Comparison of ENCODE assay signal across 9 mouse cellular contexts in genomic region chr1:134435414-134435813, GRCm38 (mm10). TPM values are rescaled to one million over a fixed set of nuclear protein-coding genes. Genes with fewer than 3 reads are reported as not detected.
A peak's percentile ranks its signal among the peaks of the same experiment; 100 is the strongest.
DNase-seq lines count a peak whose midpoint lies in the region; ATAC-seq and TF ChIP-seq lines count a peak whose summit lies in the region.
"Had no signal": no experiment of that assay in that cellular context is flagged by ENCODE, and none has a peak within 500 bp of the region (broad histone marks: within the 10 kb centered on the region; RNA-seq: fewer than 3 reads in every experiment).

No protein-coding gene starts in this region.

- no peak overlapping the region for H3K9ac ChIP-seq in kidney, postnatal 0 days (ENCODE audit: low read depth, low read length)
- H3K9ac ChIP-seq in kidney, embryonic 14.5 days (ENCODE audit: low read depth, low read length): no peak overlapping the region

- H3K4me1 ChIP-seq in kidney, postnatal 0 days (replicated peaks; ENCODE audit: insufficient read depth, low read length): no peaks in the 10 kb centered on the region
- no peaks in the 10 kb centered on the region for H3K4me1 ChIP-seq in kidney, embryonic 14.5 days (ENCODE audit: control insufficient read depth, insufficient read depth, low read length)

- TF ChIP-seq CTCF in kidney, postnatal 0 days (IDR thresholded peaks at IDR 0.05; ENCODE audit: low read depth): peak; percentile 59; the same call in 1 of the 2 replicates

- H3K27me3 ChIP-seq in kidney, postnatal 0 days (ENCODE audit: insufficient read depth, low read length): no peaks in the 10 kb centered on the region
- H3K27me3 ChIP-seq in kidney, embryonic 14.5 days (ENCODE audit: control insufficient read depth, insufficient read depth, low read length): no peaks in the 10 kb centered on the region

- no peak overlapping the region for H3K4me2 ChIP-seq in kidney, postnatal 0 days (ENCODE audit: low read length)
- H3K4me2 ChIP-seq in kidney, embryonic 14.5 days (replicated peaks; ENCODE audit: low read depth, low read length): no peak overlapping the region

- H3K27ac ChIP-seq in kidney, postnatal 0 days: no peak overlapping the region
- no peak overlapping the region for H3K27ac ChIP-seq in kidney, embryonic 14.5 days (ENCODE audit: low read depth, low read length)

- no peak overlapping the region for H3K4me3 ChIP-seq in kidney, postnatal 0 days (replicated peaks; ENCODE audit: low read depth, low read length)
- no peak overlapping the region for H3K4me3 ChIP-seq in kidney, embryonic 14.5 days (ENCODE audit: low read length)
- H3K4me3 ChIP-seq: erythroblast, embryonic 14.5 days had no signal

- no peaks in the 10 kb centered on the region for H3K9me3 ChIP-seq in kidney, postnatal 0 days (replicated peaks; ENCODE audit: low read length)
- no peaks in the 10 kb centered on the region for H3K9me3 ChIP-seq in kidney, embryonic 14.5 days (ENCODE audit: control insufficient read depth, low read length)

- WGBS in kidney, postnatal 0 days: 31% methylated on average over 4 of the region's 4 CpGs
- WGBS in kidney, embryonic 14.5 days: 34% methylated on average over 4 of the region's 4 CpGs

- no peak for ATAC-seq in kidney, postnatal 0 days (replicated peaks; ENCODE audit: low FRiP score, low read depth)
- ATAC-seq in kidney, embryonic 14.5 days (ENCODE audit: low FRiP score, low TSS enrichment): no peak

- peaks cover 17% of the 10 kb centered on the region; the same call in 1 of the 2 replicates for H3K36me3 ChIP-seq in kidney, postnatal 0 days (ENCODE audit: insufficient read depth, low read length)
- H3K36me3 ChIP-seq in kidney, embryonic 14.5 days (ENCODE audit: control insufficient read depth, insufficient read depth, low read length): peaks cover 26% of the 10 kb centered on the region; the same call in 1 of the 2 replicates

- peak; percentile 65 for DNase-seq in kidney, postnatal 0 days (ENCODE audit: low spot score)
- DNase-seq in MEL-GATA-1-ER (ENCODE audit: extremely low read depth, low read depth): peak; percentile 55
- peak; percentile 21 for DNase-seq in forelimb bud, embryonic 11.5 days (ENCODE audit: low read depth, low spot score)
- peak; percentile 35 for DNase-seq in retina, embryonic 14.5 days (ENCODE audit: low spot score)
- DNase-seq in urinary bladder, postnatal 4 days (ENCODE audit: low spot score in 2 of 2): no peak
- no peak for DNase-seq in gastrocnemius, adult 8-10 months (ENCODE audit: low spot score in 2 of 2)
- no peak for DNase-seq in adrenal gland, postnatal 36 days

RNA-seq across cellular contexts. Expression of gene Klhl12, which starts 19.9 kb away (rescaled TPM):
- 17.8 and 21.2 TPM in 2 replicates for polyA plus RNA-seq in kidney, postnatal 0 days (2015; fragmentation: Nextera tagmentation; extraction: Ambion mirVana)
- polyA plus RNA-seq in kidney, embryonic 14.5 days (2014; fragmentation: Nextera tagmentation; extraction: Ambion mirVana): 17.3 and 27.8 TPM in 2 replicates
- 10 to 100 TPM; 19.0 to 22.2 (median 19.5) TPM for total RNA-seq in gastrocnemius, adult 8-10 months (2022)
- total RNA-seq in adrenal gland, postnatal 36 days (2021): 10 to 100 TPM; 21.5 to 22.9 TPM

RNA-seq across cellular contexts. Expression of gene Adipor1, which starts 20.2 kb away (rescaled TPM):
- polyA plus RNA-seq in kidney, postnatal 0 days (2015; fragmentation: Nextera tagmentation; extraction: Ambion mirVana): 94.4 and 95.6 TPM in 2 replicates
- polyA plus RNA-seq in kidney, embryonic 14.5 days (2014; fragmentation: Nextera tagmentation; extraction: Ambion mirVana): 77.4 and 91.3 TPM in 2 replicates
- total RNA-seq in gastrocnemius, adult 8-10 months (2022): 100 to 1,000 TPM; 196 to 235 (median 208) TPM
- total RNA-seq in adrenal gland, postnatal 36 days (2021): 100 to 1,000 TPM; 125 to 139 TPM

RNA-seq across cellular contexts. Expression of gene Cyb5r1, which starts 30.1 kb away (rescaled TPM):
- 16.1 and 22.7 TPM in 2 replicates for polyA plus RNA-seq in kidney, postnatal 0 days (2015; fragmentation: Nextera tagmentation; extraction: Ambion mirVana)
- 28.4 and 36.7 TPM in 2 replicates for polyA plus RNA-seq in kidney, embryonic 14.5 days (2014; fragmentation: Nextera tagmentation; extraction: Ambion mirVana)
- total RNA-seq in gastrocnemius, adult 8-10 months (2022): 10 to 100 TPM; 79.7 to 98.2 (median 83.9) TPM
- 10 to 100 TPM; 28.6 to 55.4 TPM for total RNA-seq in adrenal gland, postnatal 36 days (2021)

RNA-seq across cellular contexts. Expression of gene 4933406M09Rik, which starts 49.7 kb away (rescaled TPM):
- polyA plus RNA-seq in kidney, postnatal 0 days (2015; fragmentation: Nextera tagmentation; extraction: Ambion mirVana): not detected in 2 replicates
- polyA plus RNA-seq in kidney, embryonic 14.5 days (2014; fragmentation: Nextera tagmentation; extraction: Ambion mirVana): not detected in 2 replicates
- not detected for total RNA-seq in gastrocnemius, adult 8-10 months (2022)
- total RNA-seq in adrenal gland, postnatal 36 days (2021): not detected

RNA-seq across cellular contexts. Expression of gene Rabif, which starts 59.0 kb away (rescaled TPM):
- 33.8 and 38.7 TPM in 2 replicates for polyA plus RNA-seq in kidney, postnatal 0 days (2015; fragmentation: Nextera tagmentation; extraction: Ambion mirVana)
- 38.0 and 46.3 TPM in 2 replicates for polyA plus RNA-seq in kidney, embryonic 14.5 days (2014; fragmentation: Nextera tagmentation; extraction: Ambion mirVana)
- 1 to 10 TPM; 4.3 to 6.8 (median 5.6) TPM for total RNA-seq in gastrocnemius, adult 8-10 months (2022)
- total RNA-seq in adrenal gland, postnatal 36 days (2021): 10 to 100 TPM; 27.6 to 37.3 TPM

Comparison
In these comparisons a context has a peak if more than half of its experiments do, and no peak if none do; other contexts are left out.
1. DNase-seq: peak in kidney, postnatal 0 days (single experiment), MEL-GATA-1-ER (single experiment), forelimb bud, embryonic 11.5 days (single experiment) and retina, embryonic 14.5 days (single experiment); none in urinary bladder, postnatal 4 days (0 of 2), gastrocnemius, adult 8-10 months (0 of 2) and adrenal gland, postnatal 36 days (0 of 2).